16 mouse cellular contexts compared by ENCODE assay signal in the genomic region with DNA sequence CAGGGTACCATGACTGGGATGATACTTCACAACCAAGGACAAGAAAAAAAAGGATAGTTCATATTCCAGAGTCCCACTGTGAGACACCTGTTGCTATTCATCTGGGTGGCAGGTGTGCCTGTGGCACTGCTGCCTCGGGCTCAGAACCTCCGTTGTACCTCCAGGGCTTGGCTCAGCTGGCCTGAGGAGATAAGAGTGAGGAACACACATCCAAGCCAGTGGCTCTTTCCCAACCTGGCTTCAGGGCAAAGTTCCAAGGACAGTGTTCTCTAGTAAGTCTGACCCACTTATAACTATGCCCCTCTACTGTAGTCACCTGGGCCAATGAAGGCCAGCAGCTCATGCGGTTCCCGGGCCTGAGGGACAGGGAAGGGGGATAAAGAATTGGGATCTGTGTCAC. TPM values are rescaled to one million over a fixed set of nuclear protein-coding genes. Genes with fewer than 3 reads are reported as not detected.
DNase-seq lines count a peak whose midpoint lies in the region; ATAC-seq and TF ChIP-seq lines count a peak whose summit lies in the region.
"Had no signal": no experiment of that assay in that cellular context is flagged by ENCODE, and none has a peak within 500 bp of the region (broad histone marks: within the 10 kb centered on the region; RNA-seq: fewer than 3 reads in every experiment).

No protein-coding gene starts in this region.

- H3K27ac ChIP-seq in heart, adult 2 months, result no peak overlapping the region
- no peak overlapping the region; the same call in 1 of the 2 replicates for H3K27ac ChIP-seq in liver, embryonic 11.5 days (ENCODE audit: low read depth, low read length)
- H3K27ac ChIP-seq in hindbrain, embryonic 16.5 days (ENCODE audit: low read depth, low read length), result no peak overlapping the region
- H3K27ac ChIP-seq: hindbrain, embryonic 13.5 days had no signal

- no peak overlapping the region for H3K4me3 ChIP-seq in heart, adult 2 months
- H3K4me3 ChIP-seq in liver, embryonic 11.5 days (ENCODE audit: low read depth, low read length), result no peak overlapping the region
- H3K4me3 ChIP-seq in hindbrain, embryonic 16.5 days (ENCODE audit: low read length), result no peak overlapping the region
- H3K4me3 ChIP-seq: hindbrain, embryonic 13.5 days had no signal

- peak overlapping the region; percentile 25; the same call in 1 of the 2 replicates for H3K4me2 ChIP-seq in liver, embryonic 11.5 days
- H3K4me2 ChIP-seq in hindbrain, embryonic 16.5 days (ENCODE audit: low read length), result no peak overlapping the region
- H3K4me2 ChIP-seq: hindbrain, embryonic 13.5 days; midbrain, embryonic 11.5 days had no signal

- no peaks in the 10 kb centered on the region for H3K9me3 ChIP-seq in liver, embryonic 11.5 days (ENCODE audit: control insufficient read depth, low read length)
- no peaks in the 10 kb centered on the region for H3K9me3 ChIP-seq in hindbrain, embryonic 16.5 days (ENCODE audit: control insufficient read depth, low read length)
- H3K9me3 ChIP-seq: hindbrain, embryonic 13.5 days had no signal

- intact Hi-C loops in heart, adult 2 months (cut with DNase I), result loop anchor here (1.0 kb wide), 1 partner anchor 13 kb away; no protein-coding TSS in a partner anchor

- H3K9ac ChIP-seq in heart, adult 2 months (ENCODE audit: low read depth, low read length), result no peak overlapping the region
- H3K9ac ChIP-seq in liver, embryonic 11.5 days (ENCODE audit: low read depth, low read length), result peak overlapping the region; percentile 3; the same call in 1 of the 2 replicates
- H3K9ac ChIP-seq in hindbrain, embryonic 16.5 days (ENCODE audit: low read depth, low read length), result no peak overlapping the region
- H3K9ac ChIP-seq: hindbrain, embryonic 13.5 days had no signal

- DNase-seq in heart, adult 2 months, result peak in 1 of 2 experiments; percentile 45
- no peak for DNase-seq in heart, postnatal 4 days
- peak; percentile 62 for DNase-seq in c-Kit-positive CD71-positive TER-119-positive erythroid progenitor cells, embryonic 14.5 days (ENCODE audit: low spot score)
- DNase-seq in liver, embryonic 11.5 days (ENCODE audit: low spot score), result no peak
- peak; percentile 48 to 70 for DNase-seq in spleen, postnatal 36 days (ENCODE audit: low spot score in 2 of 2)
- DNase-seq in gastrocnemius, postnatal 10 days, result no peak
- DNase-seq: cerebellum, adult 9-10 months; lung, postnatal 14 days; thymus, postnatal 36 days had no signal

- TF ChIP-seq CTCF in heart, adult 2 months (IDR thresholded peaks at IDR 0.05), result no peak

- 0 out of 2 replicates have a peak, but pooled peaks have one; percentile 32 for TF ChIP-seq EP300 in heart, adult 2 months (IDR thresholded peaks at IDR 0.05; ENCODE audit: insufficient read depth, low read depth, low read length)

- WGBS in heart, adult 2 months, result 70% methylated on average over 4 of the region's 4 CpGs
- 64% methylated on average over 4 of the region's 4 CpGs for WGBS in liver, embryonic 11.5 days
- 91% methylated on average over 4 of the region's 4 CpGs for WGBS in hindbrain, embryonic 16.5 days

- no peaks in the 10 kb centered on the region for H3K36me3 ChIP-seq in heart, adult 2 months (ENCODE audit: control insufficient read depth, insufficient read depth, low read length)
- peaks cover 13% of the 10 kb centered on the region; the same call in 1 of the 2 replicates for H3K36me3 ChIP-seq in liver, embryonic 11.5 days (ENCODE audit: control insufficient read depth, insufficient read depth, low read length)
- H3K36me3 ChIP-seq in hindbrain, embryonic 16.5 days (ENCODE audit: control insufficient read depth, insufficient read depth, low read length), result peaks cover 14% of the 10 kb centered on the region; the same call in 1 of the 2 replicates

- ATAC-seq in liver, embryonic 11.5 days (replicated peaks; ENCODE audit: low FRiP score), result 0 out of 2 replicates have a peak, but pooled peaks have one; percentile 24
- no peak for ATAC-seq in hindbrain, embryonic 16.5 days

- peaks cover 2% of the 10 kb centered on the region; the same call in 1 of the 2 replicates for H3K4me1 ChIP-seq in heart, adult 2 months (ENCODE audit: control insufficient read depth, insufficient read depth, low read length)
- peaks cover 43% of the 10 kb centered on the region for H3K4me1 ChIP-seq in liver, embryonic 11.5 days (replicated peaks; ENCODE audit: control insufficient read depth, insufficient read depth, low read length)
- H3K4me1 ChIP-seq in hindbrain, embryonic 16.5 days (ENCODE audit: control insufficient read depth, insufficient read depth, low read depth, low read length), result peaks cover 11% of the 10 kb centered on the region

- TF ChIP-seq POLR2A in heart, adult 2 months (IDR thresholded peaks at IDR 0.05; ENCODE audit: insufficient read depth, low read depth, low read length), result no peak

- no peaks in the 10 kb centered on the region for H3K79me2 ChIP-seq in heart, adult 2 months (replicated peaks; ENCODE audit: control insufficient read depth, insufficient read depth, low read length)

- H3K27me3 ChIP-seq in heart, adult 2 months (ENCODE audit: control insufficient read depth, insufficient read depth, low read length), result no peaks in the 10 kb centered on the region
- H3K27me3 ChIP-seq in liver, embryonic 11.5 days (replicated peaks; ENCODE audit: control insufficient read depth, insufficient read depth, low read length), result no peaks in the 10 kb centered on the region
- no peaks in the 10 kb centered on the region for H3K27me3 ChIP-seq in hindbrain, embryonic 16.5 days (replicated peaks; ENCODE audit: control insufficient read depth, insufficient read depth, low read length)
- H3K27me3 ChIP-seq: hindbrain, embryonic 13.5 days had no signal

RNA-seq across cellular contexts. Expression of a gene that starts 1.6 kb away (rescaled TPM):
- total RNA-seq in heart, adult 2 months (2021), result 10 to 100 TPM; 12.4 to 15.9 TPM
- polyA plus RNA-seq in heart, adult 2 months (2012; rRNA removed), result 20.8 and 22.3 TPM in 2 replicates
- total RNA-seq in heart, postnatal 4 days (2021), result 10 to 100 TPM; 87.5 to 88.0 TPM
- 153 and 165 TPM in 2 replicates for polyA plus RNA-seq in liver, embryonic 11.5 days (2014; fragmentation: Nextera tagmentation; extraction: Ambion mirVana)
- 30.6 and 34.4 TPM in 2 replicates for polyA plus RNA-seq in hindbrain, embryonic 16.5 days (2015; fragmentation: Nextera tagmentation; extraction: Ambion mirVana)
- 10 to 100 TPM; 44.0 to 46.8 TPM for total RNA-seq in gastrocnemius, postnatal 10 days (2021)

RNA-seq across cellular contexts. Expression of a gene that starts 13.3 kb away (rescaled TPM):
- total RNA-seq in heart, adult 2 months (2021), result 10 to 100 TPM; 11.9 to 14.6 TPM
- polyA plus RNA-seq in heart, adult 2 months (2012; rRNA removed), result 19.1 and 25.9 TPM in 2 replicates
- total RNA-seq in heart, postnatal 4 days (2021), result 10 to 100 TPM; 13.9 to 14.6 TPM
- polyA plus RNA-seq in liver, embryonic 11.5 days (2014; fragmentation: Nextera tagmentation; extraction: Ambion mirVana), result 20.6 and 20.7 TPM in 2 replicates
- 40.3 and 42.3 TPM in 2 replicates for polyA plus RNA-seq in hindbrain, embryonic 16.5 days (2015; fragmentation: Nextera tagmentation; extraction: Ambion mirVana)
- 10 to 100 TPM; 11.9 to 12.3 TPM for total RNA-seq in gastrocnemius, postnatal 10 days (2021)

RNA-seq across cellular contexts. Expression of a gene that starts 27.4 kb away (rescaled TPM):
- total RNA-seq in heart, adult 2 months (2021), result not detected
- not detected in 2 replicates for polyA plus RNA-seq in heart, adult 2 months (2012; rRNA removed)
- not detected for total RNA-seq in heart, postnatal 4 days (2021)
- not detected in 2 replicates for polyA plus RNA-seq in liver, embryonic 11.5 days (2014; fragmentation: Nextera tagmentation; extraction: Ambion mirVana)
- polyA plus RNA-seq in hindbrain, embryonic 16.5 days (2015; fragmentation: Nextera tagmentation; extraction: Ambion mirVana), result not detected in 2 replicates
- total RNA-seq in gastrocnemius, postnatal 10 days (2021), result 100 to 1,000 TPM in 1 of 2 experiments, not detected in 1; 175 TPM
- total RNA-seq: granulocyte monocyte progenitor cell, adult 5-6 weeks had no signal
- polyA plus RNA-seq: hindbrain, embryonic 13.5 days; stomach, embryonic 14.5 days had no signal

RNA-seq across cellular contexts. Expression of a gene that starts 33.2 kb away (rescaled TPM):
- total RNA-seq in heart, adult 2 months (2021), result not detected
- 0.84 and 0.85 TPM in 2 replicates for polyA plus RNA-seq in heart, adult 2 months (2012; rRNA removed)
- total RNA-seq in heart, postnatal 4 days (2021), result not detected
- polyA plus RNA-seq in liver, embryonic 11.5 days (2014; fragmentation: Nextera tagmentation; extraction: Ambion mirVana), result not detected in 2 replicates
- not detected in 2 replicates for polyA plus RNA-seq in hindbrain, embryonic 16.5 days (2015; fragmentation: Nextera tagmentation; extraction: Ambion mirVana)
- total RNA-seq in gastrocnemius, postnatal 10 days (2021), result 10 to 100 TPM in 1 of 2 experiments, not detected in 1; 42.4 TPM
- total RNA-seq: granulocyte monocyte progenitor cell, adult 5-6 weeks; layer of hippocampus, postnatal 14 days had no signal
- polyA plus RNA-seq: hindbrain, embryonic 13.5 days; kidney, embryonic 16.5 days; midbrain, embryonic 11.5 days; stomach, embryonic 14.5 days had no signal

RNA-seq across cellular contexts. Expression of a gene that starts 39.1 kb away (rescaled TPM):
- not detected for total RNA-seq in heart, adult 2 months (2021)
- not detected in 2 replicates for polyA plus RNA-seq in heart, adult 2 months (2012; rRNA removed)
- not detected for total RNA-seq in heart, postnatal 4 days (2021)
- 0.12 and 0.40 TPM in 2 replicates for polyA plus RNA-seq in liver, embryonic 11.5 days (2014; fragmentation: Nextera tagmentation; extraction: Ambion mirVana)
- 0.09 and 0.10 TPM in 2 replicates for polyA plus RNA-seq in hindbrain, embryonic 16.5 days (2015; fragmentation: Nextera tagmentation; extraction: Ambion mirVana)
- total RNA-seq in gastrocnemius, postnatal 10 days (2021), result 10 to 100 TPM in 1 of 2 experiments, not detected in 1; 29.3 TPM
- total RNA-seq: granulocyte monocyte progenitor cell, adult 5-6 weeks; layer of hippocampus, postnatal 14 days had no signal
- polyA plus RNA-seq: hindbrain, embryonic 13.5 days; stomach, embryonic 14.5 days had no signal

Comparison
In these comparisons a context has a peak if more than half of its experiments do, and no peak if none do; other contexts are left out.
1. DNase-seq: peak in c-Kit-positive CD71-positive TER-119-positive erythroid progenitor cells, embryonic 14.5 days (single experiment) and spleen, postnatal 36 days (2 of 2); none in heart, postnatal 4 days (single experiment), liver, embryonic 11.5 days (single experiment) and gastrocnemius, postnatal 10 days (single experiment).